Mouse (Mus musculus) megakaryocyte, embryonic 14.5 days (primary cell): ENCODE results near the gene Mrps14.

Experiments used
- FLI1 ChIP-seq: IDR thresholded peaks from 2 replicates; pipeline ENCODE4 v1.6.1; 2012; ENCODE audit warnings: low read length, inconsistent platforms, mixed read lengths
- GATA1 ChIP-seq: IDR thresholded peaks from 3 replicates; pipeline ENCODE4 v1.6.1; 2012; ENCODE audit warnings: mixed read lengths, low read length, inconsistent platforms, borderline replicate concordance

DNA sequence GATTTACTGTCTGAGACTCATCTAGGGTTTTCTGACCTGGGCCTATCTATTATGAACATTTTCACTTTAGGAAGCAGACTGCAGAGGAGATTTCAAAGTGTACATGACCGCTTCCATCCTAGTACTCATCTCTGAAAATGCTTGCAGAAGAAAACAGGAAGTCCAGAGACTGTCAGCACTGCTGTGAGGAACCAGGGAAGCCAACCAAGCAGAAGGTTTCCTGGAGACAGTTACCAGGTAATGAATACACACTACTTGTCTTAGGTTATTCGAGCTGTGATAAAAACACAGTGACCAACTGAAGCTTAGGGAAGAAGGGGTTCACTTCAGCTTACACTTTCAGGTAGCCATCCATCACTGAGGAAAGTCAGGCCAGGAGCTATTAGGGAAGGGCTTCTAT, 50.9 kb downstream of the Mrps14 start:
- TF ChIP-seq GATA1 = no peak
- TF ChIP-seq FLI1 = no peak
